Mouse (Mus musculus) erythroblast, adult 5-6 weeks (primary cell): Measurements from ENCODE around the gene Pex5. TPM values are rescaled to one million over a fixed set of nuclear protein-coding genes. Genes with fewer than 3 reads are reported as not detected.

Experiments
- ATAC-seq: replicated peaks from 2 replicates; pipeline ENCODE4 v1.8.0; 2016; ENCODE audit warnings: moderate number of reproducible peaks, mild to moderate bottlenecking, moderate TSS enrichment, inconsistent platforms; ENCODE audit not compliant: poor library complexity, low FRiP score, severe bottlenecking
- total RNA-seq, 2 experiments: library from RNA; stranded (forward) in 1 of 2; stranded (reverse) in 1 of 2; fragments of 150-400 nt in 1 of 2; fragments of 200-764, 138-1000 nt in 1 of 2; gene quantifications; 2 replicates each; pipeline versions ENCODE4 v1.2.3 to v1.2.4; 2015 to 2017; ENCODE audit warnings: low replicate concordance in 2 of 2

Gene Pex5
- total RNA-seq, 2 experiments from 2014 or later: 3.8 to 7.0 TPM

GRCm38 (mm10) chr6:124374683-124375082, 40.2 kb downstream of the Pex5 start:
- no peak for ATAC-seq

DNA sequence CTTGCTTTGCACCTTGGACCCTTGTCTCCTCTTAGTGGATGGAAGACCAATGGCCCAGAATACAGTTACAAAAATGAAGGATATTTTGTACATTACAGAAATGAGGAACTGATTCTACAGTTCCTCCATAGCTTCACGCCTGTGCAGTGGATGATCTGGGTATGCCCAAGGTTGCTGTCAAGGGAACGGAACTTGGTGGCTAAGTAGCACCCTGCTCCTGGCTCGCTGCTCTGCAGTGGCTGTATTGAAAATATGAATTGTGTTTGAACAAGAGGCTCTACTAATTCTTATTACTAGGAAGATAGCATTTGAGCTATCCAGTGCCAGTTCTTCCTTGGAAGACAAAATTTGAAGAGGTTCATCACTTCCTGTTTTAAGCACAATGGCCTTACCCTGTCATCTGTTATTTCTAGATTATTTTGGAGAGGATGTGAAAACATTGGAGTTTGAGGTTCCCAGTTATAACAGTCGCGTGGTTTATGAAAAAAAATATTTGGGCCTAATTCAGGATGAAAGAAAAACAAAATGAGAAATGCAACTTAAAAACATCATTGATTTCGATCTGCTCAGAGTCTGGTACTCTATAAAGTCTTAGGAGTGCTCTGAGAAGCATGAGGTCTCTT, 41.2 kb downstream of the Pex5 start:
- no peak for ATAC-seq

GRCm38 (mm10) chr6:124364328-124364727, 50.5 kb downstream of the Pex5 start:
- no peak for ATAC-seq

GRCm38 (mm10) chr6:124360549-124360948, 54.3 kb downstream of the Pex5 start:
- no peak for ATAC-seq

DNA sequence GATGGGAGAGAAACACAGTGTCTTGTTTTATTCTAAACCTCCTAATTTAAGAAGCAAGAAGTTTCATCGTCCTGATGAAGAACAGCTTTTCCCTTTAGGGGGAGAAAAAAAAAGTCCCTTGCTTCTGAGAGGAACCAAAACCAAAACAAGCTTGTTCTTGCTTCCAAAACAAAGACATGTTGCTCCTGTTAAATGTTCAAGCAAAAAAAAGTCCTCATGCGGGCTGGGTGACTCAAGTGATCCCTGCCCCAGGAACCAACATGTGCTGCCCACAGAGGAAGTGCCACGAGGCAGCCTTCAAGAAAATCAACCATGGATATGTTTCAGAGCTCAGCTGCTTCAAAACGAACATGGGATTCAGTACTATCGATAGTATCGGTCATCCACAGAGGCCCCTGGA, 55.9 kb downstream of the Pex5 start:
- no peak for ATAC-seq

GRCm38 (mm10) chr6:124353246-124353645, 61.6 kb downstream of the Pex5 start:
- no peak for ATAC-seq

Other genes starting within 250 kb of the Pex5 start
- not detected in 2 replicates for gene Vmn2r27, start 183.2 kb downstream of the Pex5 start, total RNA-seq (2015; ENCODE audit: low replicate concordance)
- not detected in 2 replicates for gene Vmn2r27, start 183.2 kb downstream of the Pex5 start, total RNA-seq (2017; ENCODE audit: low replicate concordance)
- 4.6 and 10.0 TPM in 2 replicates for gene Cd163, start 110.4 kb downstream of the Pex5 start, total RNA-seq (2015; ENCODE audit: low replicate concordance)
- 18.4 and 20.0 TPM in 2 replicates for gene Cd163, start 110.4 kb downstream of the Pex5 start, total RNA-seq (2017; ENCODE audit: low replicate concordance)
- gene Clstn3, start 49.7 kb upstream of the Pex5 start, total RNA-seq (2015; ENCODE audit: low replicate concordance): 5.0 TPM in 2 replicates
- gene Clstn3, start 49.7 kb upstream of the Pex5 start, total RNA-seq (2017; ENCODE audit: low replicate concordance): 2.3 and 4.6 TPM in 2 replicates
- gene C1rl, start 78.0 kb upstream of the Pex5 start, total RNA-seq (2015; ENCODE audit: low replicate concordance): 0.38 and 2.1 TPM in 2 replicates
- 2.7 and 3.6 TPM in 2 replicates for gene C1rl, start 78.0 kb upstream of the Pex5 start, total RNA-seq (2017; ENCODE audit: low replicate concordance)
- 0.84 TPM in 1 of 2 replicates, not detected in the other for gene C1ra, start 97.3 kb upstream of the Pex5 start, total RNA-seq (2015; ENCODE audit: low replicate concordance)
- gene C1ra, start 97.3 kb upstream of the Pex5 start, total RNA-seq (2017; ENCODE audit: low replicate concordance): 2.5 TPM in 1 of 2 replicates, not detected in the other
- not detected in 2 replicates for gene C1s1, start 127.3 kb upstream of the Pex5 start, total RNA-seq (2015; ENCODE audit: low replicate concordance)
- 0.77 TPM in 1 of 2 replicates, not detected in the other for gene C1s1, start 127.3 kb upstream of the Pex5 start, total RNA-seq (2017; ENCODE audit: low replicate concordance)
- gene C1rb, start 155.2 kb upstream of the Pex5 start, total RNA-seq (2015; ENCODE audit: low replicate concordance): 0.96 TPM in 1 of 2 replicates, not detected in the other
- gene C1rb, start 155.2 kb upstream of the Pex5 start, total RNA-seq (2017; ENCODE audit: low replicate concordance): 0.09 TPM in 1 of 2 replicates, not detected in the other
- not detected in 2 replicates for gene C1s2, start 221.0 kb upstream of the Pex5 start, total RNA-seq (2015; ENCODE audit: low replicate concordance)
- gene C1s2, start 221.0 kb upstream of the Pex5 start, total RNA-seq (2017; ENCODE audit: low replicate concordance): not detected in 2 replicates
- 118 and 141 TPM in 2 replicates for gene Lpcat3, start 248.0 kb upstream of the Pex5 start, total RNA-seq (2015; ENCODE audit: low replicate concordance)
- gene Lpcat3, start 248.0 kb upstream of the Pex5 start, total RNA-seq (2017; ENCODE audit: low replicate concordance): 81.5 and 135 TPM in 2 replicates